Mouse (Mus musculus): ENCODE measurements around the gene Cdc6. TPM values are rescaled to one million over a fixed set of nuclear protein-coding genes. Genes with fewer than 3 reads are reported as not detected.

Gene Cdc6
- polyA plus RNA-seq, 2 experiments: 28.6 to 64.1 TPM

GRCm38 (mm10) chr11:98925868-98926311 lies 18.3 kb downstream of the Cdc6 start:
- H3K9ac ChIP-seq (replicated peaks): no peak overlapping the region
- H3K4me1 ChIP-seq (replicated peaks; ENCODE audit: control insufficient read depth in 2 of 2, insufficient read depth in 2 of 2, low read length in 1 of 2): peaks cover 5 to 15% of the 10 kb centered on the region in 2 experiments; a peak in 3 of 4 replicates
- DNase-seq (ENCODE audit: low read depth in 3 of 3, low spot score in 3 of 3) (no peak), ATAC-seq (ENCODE audit: insufficient read depth) (no peak)
- TF ChIP-seq CTCF (IDR thresholded peaks at IDR 0.05; ENCODE audit: low read depth) (no peak), EP300 (IDR thresholded peaks at IDR 0.05; ENCODE audit: low read depth) (no peak)
- whole genome bisulfite sequencing (ENCODE audit: insufficient replicate concordance): 20% methylated on average over 12 of the region's 12 CpGs
- peaks cover 3% of the 10 kb centered on the region for H3K27me3 ChIP-seq (ENCODE audit: control insufficient read depth, insufficient read depth, low read length)
- no peaks in the 10 kb centered on the region for H3K9me3 ChIP-seq (ENCODE audit: control insufficient read depth, low read length)
- no peak overlapping the region for H3K4me2 ChIP-seq (ENCODE audit: low read depth)
- no peak overlapping the region for H3K4me3 ChIP-seq (ENCODE audit: insufficient read depth in 1 of 2, low read depth in 2 of 2, low read length in 2 of 2)
- H3K27ac ChIP-seq: no peak overlapping the region
- peaks cover 27% of the 10 kb centered on the region for H3K36me3 ChIP-seq (replicated peaks; ENCODE audit: control insufficient read depth, insufficient read depth, low read depth)

DNA sequence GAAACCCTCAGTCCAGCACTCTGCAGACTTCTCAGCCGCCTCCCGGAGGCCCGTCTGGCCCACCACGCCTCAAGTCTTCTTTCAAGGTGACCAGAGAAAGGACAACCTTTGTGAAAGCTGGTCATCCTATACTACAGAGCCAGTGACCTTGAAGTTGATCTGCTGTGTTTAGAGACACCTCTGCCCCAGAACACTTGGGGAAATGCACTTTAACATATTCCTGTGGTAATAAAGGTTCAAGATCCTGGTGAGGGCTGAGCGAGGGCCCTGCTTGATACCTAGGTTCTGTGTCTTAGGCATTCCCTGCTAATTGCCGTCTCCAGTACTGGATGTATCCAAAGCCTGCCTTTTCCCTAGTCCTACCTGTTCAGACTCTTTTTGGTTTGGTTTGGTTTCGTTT lies 19.0 kb downstream of the Cdc6 start:
- ATAC-seq (ENCODE audit: insufficient read depth) (no peak), DNase-seq (ENCODE audit: low read depth in 3 of 3, low spot score in 3 of 3) (no peak)
- H3K9ac ChIP-seq (replicated peaks): no peak overlapping the region
- H3K27ac ChIP-seq: no peak overlapping the region
- no peaks in the 10 kb centered on the region for H3K9me3 ChIP-seq (ENCODE audit: control insufficient read depth, low read length)
- no peak overlapping the region for H3K4me2 ChIP-seq (ENCODE audit: low read depth)
- TF ChIP-seq CTCF (IDR thresholded peaks at IDR 0.05; ENCODE audit: low read depth): no peak
- no peak for TF ChIP-seq EP300 (IDR thresholded peaks at IDR 0.05; ENCODE audit: low read depth)
- WGBS (ENCODE audit: insufficient replicate concordance): 66% methylated on average over 7 of the region's 7 CpGs
- H3K4me1 ChIP-seq (replicated peaks; ENCODE audit: control insufficient read depth in 2 of 2, insufficient read depth in 2 of 2, low read length in 1 of 2): peaks cover 5 to 18% of the 10 kb centered on the region in 2 experiments; a peak in 3 of 4 replicates
- H3K4me3 ChIP-seq (ENCODE audit: insufficient read depth in 1 of 2, low read depth in 2 of 2, low read length in 2 of 2): no peak overlapping the region
- H3K27me3 ChIP-seq (ENCODE audit: control insufficient read depth, insufficient read depth, low read length): peaks cover 3% of the 10 kb centered on the region
- peaks cover 21% of the 10 kb centered on the region for H3K36me3 ChIP-seq (replicated peaks; ENCODE audit: control insufficient read depth, insufficient read depth, low read depth)

DNA sequence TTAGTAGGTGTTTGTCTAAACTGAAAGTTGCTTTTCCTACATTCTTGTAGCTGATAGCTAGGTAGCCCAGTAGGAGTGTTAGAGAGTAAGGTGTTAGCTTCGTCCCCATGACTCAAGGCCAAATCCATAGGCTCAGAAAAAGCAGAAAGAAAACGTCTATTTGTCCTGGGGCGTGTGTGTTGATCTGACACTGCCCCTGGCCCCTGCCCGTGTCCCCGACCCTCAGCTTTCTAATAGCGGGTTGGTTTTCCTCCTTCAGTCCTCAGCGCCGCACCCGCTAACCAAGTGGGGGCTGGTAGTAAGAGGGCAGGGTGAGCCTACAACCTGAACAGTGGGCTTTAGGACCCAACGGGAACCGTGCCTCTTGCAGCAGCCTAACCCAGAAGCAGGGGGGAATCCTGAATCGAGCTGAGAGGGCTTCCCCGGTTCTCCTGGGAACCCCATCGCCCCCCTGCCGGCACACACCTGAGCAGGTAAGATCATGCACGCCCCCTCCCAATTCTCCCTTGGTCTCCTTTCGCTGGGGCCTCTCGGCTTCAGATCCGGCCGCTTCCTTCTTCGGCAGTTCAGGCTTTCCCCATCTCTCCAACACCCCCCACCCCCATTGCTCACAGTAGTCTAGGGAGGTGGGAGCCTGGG lies 20.0 kb downstream of the Cdc6 start, which contains the start of gene Rara:
Rara (plus strand) TSS at position 381 of the 639 bp plus-strand sequence.
- Histone ChIP-seq H3K4me3 (ENCODE audit: insufficient read depth in 1 of 2, low read depth in 2 of 2, low read length in 2 of 2) (peak within 1 kb of the TSS; percentile 32 to 39), H3K9ac (replicated peaks) (no peak within 1 kb of the TSS), H3K36me3 (replicated peaks; ENCODE audit: control insufficient read depth, insufficient read depth, low read depth) (peaks cover 11% of the 10 kb centered on the region), H3K4me1 (replicated peaks; ENCODE audit: control insufficient read depth in 2 of 2, insufficient read depth in 2 of 2, low read length in 1 of 2) (peaks cover 5 to 18% of the 10 kb centered on the region in 2 experiments; a peak in 3 of 4 replicates), H3K4me2 (ENCODE audit: low read depth) (peak within 1 kb of the TSS; percentile 57), H3K27ac (no peak within 1 kb of the TSS), H3K9me3 (ENCODE audit: control insufficient read depth, low read length) (no peaks in the 10 kb centered on the region), H3K27me3 (ENCODE audit: control insufficient read depth, insufficient read depth, low read length) (peaks cover 3% of the 10 kb centered on the region)
- TF ChIP-seq EP300 (IDR thresholded peaks at IDR 0.05; ENCODE audit: low read depth): no peak
- no peak for TF ChIP-seq CTCF (IDR thresholded peaks at IDR 0.05; ENCODE audit: low read depth)
- ATAC-seq (ENCODE audit: insufficient read depth) (no peak), DNase-seq (ENCODE audit: low read depth in 3 of 3, low spot score in 3 of 3) (no peak)
- WGBS (ENCODE audit: insufficient replicate concordance): 12% methylated on average over 21 of the region's 21 CpGs

GRCm38 (mm10) chr11:98928186-98928893 lies 20.7 kb downstream of the Cdc6 start:
- no peak for DNase-seq (ENCODE audit: low read depth in 3 of 3, low spot score in 3 of 3)
- peak overlapping the region in 1 of 2 experiments; percentile 39; a peak in 2 of 4 replicates for H3K4me3 ChIP-seq (ENCODE audit: insufficient read depth in 1 of 2, low read depth in 2 of 2, low read length in 2 of 2)
- WGBS (ENCODE audit: insufficient replicate concordance): 29% methylated on average over 12 of the region's 12 CpGs
- H3K9ac ChIP-seq (replicated peaks): no peak overlapping the region
- ATAC-seq (ENCODE audit: insufficient read depth): no peak
- no peak overlapping the region for H3K27ac ChIP-seq
- peaks cover 5 to 20% of the 10 kb centered on the region in 2 experiments; a peak in 3 of 4 replicates for H3K4me1 ChIP-seq (replicated peaks; ENCODE audit: control insufficient read depth in 2 of 2, insufficient read depth in 2 of 2, low read length in 1 of 2)
- no peaks in the 10 kb centered on the region for H3K9me3 ChIP-seq (ENCODE audit: control insufficient read depth, low read length)
- H3K36me3 ChIP-seq (replicated peaks; ENCODE audit: control insufficient read depth, insufficient read depth, low read depth): peaks cover 8% of the 10 kb centered on the region
- TF ChIP-seq EP300 (IDR thresholded peaks at IDR 0.05; ENCODE audit: low read depth) (no peak), CTCF (IDR thresholded peaks at IDR 0.05; ENCODE audit: low read depth) (no peak)
- peak overlapping the region; percentile 57 for H3K4me2 ChIP-seq (ENCODE audit: low read depth)
- H3K27me3 ChIP-seq (ENCODE audit: control insufficient read depth, insufficient read depth, low read length): peaks cover 5% of the 10 kb centered on the region

- H3K9ac ChIP-seq (replicated peaks): no peak overlapping the region
- 45% methylated on average over 9 of the region's 9 CpGs for WGBS (ENCODE audit: insufficient replicate concordance)
- H3K27ac ChIP-seq: no peak overlapping the region
- DNase-seq (ENCODE audit: low read depth in 3 of 3, low spot score in 3 of 3) (no peak), ATAC-seq (ENCODE audit: insufficient read depth) (no peak)
- peaks cover under 1% of the 10 kb centered on the region; the same call in 1 of the 2 replicates for H3K36me3 ChIP-seq (replicated peaks; ENCODE audit: control insufficient read depth, insufficient read depth, low read depth)
- TF ChIP-seq CTCF (IDR thresholded peaks at IDR 0.05; ENCODE audit: low read depth) (no peak), EP300 (IDR thresholded peaks at IDR 0.05; ENCODE audit: low read depth) (no peak)
- no peak overlapping the region for H3K4me2 ChIP-seq (ENCODE audit: low read depth)
- peaks cover 10% of the 10 kb centered on the region for H3K27me3 ChIP-seq (ENCODE audit: control insufficient read depth, insufficient read depth, low read length)
- peaks cover 3 to 17% of the 10 kb centered on the region in 2 experiments; a peak in 3 of 4 replicates for H3K4me1 ChIP-seq (replicated peaks; ENCODE audit: control insufficient read depth in 2 of 2, insufficient read depth in 2 of 2, low read length in 1 of 2)
- H3K9me3 ChIP-seq (ENCODE audit: control insufficient read depth, low read length): no peaks in the 10 kb centered on the region
- H3K4me3 ChIP-seq (ENCODE audit: insufficient read depth in 1 of 2, low read depth in 2 of 2, low read length in 2 of 2): no peak overlapping the region
These were observed 21.9 kb downstream of the Cdc6 start for GRCm38 (mm10) chr11:98929503-98929902.
